Mouse (Mus musculus): ENCODE measurements at regions not wholly inside any gene's neighbourhood (a gene's known extent, or its start where the extent isn't known, plus 50 kb on each side); places are given as distances from the start of the nearest gene placed in this dataset.
A peak's percentile ranks its signal among the peaks of the same experiment; 100 is the strongest.
"Not testable (repeated sequence)": the region's sequence is repeated elsewhere in the genome, so short reads cannot be mapped to it uniquely, and the experiment has no call there.

DNA sequence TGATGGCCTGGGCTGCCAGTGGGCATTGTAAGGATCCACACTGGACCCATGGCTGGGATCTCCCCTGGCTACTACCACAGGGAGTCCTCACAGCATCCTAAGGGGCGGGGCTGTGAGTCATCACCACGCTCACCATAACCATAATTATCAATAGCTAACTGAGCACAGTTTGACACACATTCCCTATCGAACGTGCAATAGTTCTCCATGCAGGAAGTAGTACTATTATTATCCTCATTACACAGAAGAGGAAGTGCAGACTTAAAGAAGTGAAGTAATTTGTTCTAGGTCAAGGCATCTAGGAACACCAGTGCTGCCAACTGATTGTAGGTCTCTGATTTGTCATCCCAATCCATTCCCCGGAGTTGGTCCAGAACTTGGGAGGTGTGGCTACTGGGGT is 84.1 kb upstream of the Trim2 start:
- DNase-seq (ENCODE audit: extremely low read depth, low read depth): no peak

DNA sequence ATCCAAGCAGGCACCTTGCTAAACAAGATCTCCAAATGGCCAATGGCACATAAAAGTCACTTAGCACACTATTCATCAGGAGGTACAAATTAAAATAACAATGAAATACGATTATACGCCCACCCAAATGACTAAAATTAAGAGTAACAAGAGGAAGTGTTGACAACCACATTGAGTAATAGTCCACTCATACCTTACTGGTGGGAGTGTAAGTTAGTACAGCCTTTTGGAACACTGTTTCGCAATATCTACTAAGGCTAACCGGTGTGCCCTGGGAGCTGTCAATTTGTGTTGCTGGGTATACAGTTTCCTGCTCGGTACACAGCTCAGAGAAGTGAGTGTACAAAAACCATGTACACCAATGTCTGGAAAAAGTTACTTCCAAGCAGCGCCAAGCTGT is 81.8 kb upstream of the Trim2 start:
- no peak for DNase-seq (ENCODE audit: extremely low read depth, low read depth)

DNA sequence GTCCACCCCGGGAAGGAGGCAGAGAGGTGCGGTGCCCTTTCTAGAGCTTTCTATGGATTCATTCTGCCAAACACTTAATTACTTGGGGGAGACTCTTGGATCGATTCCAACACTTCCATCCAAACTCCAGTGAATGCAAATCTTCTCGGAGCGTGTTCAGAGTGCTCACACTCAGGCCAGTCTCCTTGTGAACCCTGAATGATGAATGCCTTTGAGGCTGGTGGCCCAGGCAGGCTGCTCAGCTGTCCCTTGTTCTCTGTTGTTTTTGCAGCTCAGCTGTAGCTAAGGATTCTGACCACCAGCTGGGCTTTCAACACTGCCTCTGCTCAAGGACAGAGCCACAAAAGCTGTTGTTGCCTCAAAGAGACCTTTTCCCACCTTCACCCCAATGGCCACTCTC is 79.0 kb upstream of the Trim2 start:
- no peak for DNase-seq (ENCODE audit: extremely low read depth, low read depth)

DNA sequence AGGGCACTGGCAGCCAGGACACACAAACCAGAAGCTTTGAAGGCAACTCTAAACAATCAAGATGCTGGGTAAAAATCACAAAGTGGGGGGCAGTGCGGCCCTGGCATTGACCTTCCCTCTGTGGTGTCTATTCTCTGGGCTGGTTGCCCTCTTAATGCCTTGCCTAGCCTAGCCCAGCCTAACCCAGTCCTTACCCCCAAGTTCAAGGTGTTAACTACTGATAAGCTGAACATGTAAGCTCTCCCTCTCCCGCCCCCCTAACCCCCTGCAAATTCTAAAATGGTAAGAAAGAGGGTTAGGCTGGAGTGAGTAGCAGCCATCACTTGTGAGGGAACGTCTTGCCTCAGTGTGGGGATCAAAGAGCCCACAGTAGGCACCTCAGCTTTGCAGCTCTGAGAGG is 76.9 kb upstream of the Trim2 start:
- peak; percentile 71 for DNase-seq (ENCODE audit: extremely low read depth, low read depth)

DNA sequence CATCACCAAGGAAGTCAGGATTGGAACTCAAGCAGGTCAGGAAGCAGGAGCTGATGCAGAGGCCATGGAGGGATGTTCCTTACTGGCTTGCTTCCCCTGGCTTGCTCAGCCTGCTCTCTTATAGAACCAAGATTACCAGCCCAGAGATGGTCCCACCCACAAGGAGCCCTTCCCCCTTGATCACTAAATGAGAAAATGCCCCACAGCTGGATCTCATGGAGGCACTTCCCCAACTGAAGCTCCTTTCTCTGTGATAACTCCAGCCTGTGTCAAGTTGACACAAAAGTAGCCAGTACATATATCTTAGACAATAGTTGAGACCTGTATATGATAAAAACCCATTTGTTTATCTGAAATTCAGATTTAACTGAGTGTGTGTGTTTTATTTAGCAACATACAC is 76.4 kb upstream of the Trim2 start:
- not testable (repeated sequence) for DNase-seq (ENCODE audit: extremely low read depth, low read depth)

DNA sequence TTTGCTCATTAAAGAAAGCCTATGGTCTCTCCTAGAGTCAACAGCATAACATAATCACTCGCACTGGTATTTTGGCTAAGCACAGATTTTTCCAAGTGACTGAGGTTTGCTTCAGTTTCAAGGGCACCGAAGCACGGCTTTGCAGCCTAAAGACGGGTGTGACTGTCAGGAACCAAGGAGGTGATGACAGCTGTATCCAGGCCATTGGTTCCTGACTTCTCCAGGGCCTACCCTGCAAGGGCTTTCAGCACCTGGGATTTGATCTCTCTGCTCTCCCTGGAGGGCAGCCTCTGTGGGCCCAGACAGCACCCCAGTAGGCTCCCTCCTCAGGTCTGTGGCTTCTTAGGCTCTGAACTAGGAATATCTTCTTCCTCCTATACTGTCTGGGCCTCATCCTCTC is 75.3 kb upstream of the Trim2 start:
- no peak for DNase-seq (ENCODE audit: extremely low read depth, low read depth)

DNA sequence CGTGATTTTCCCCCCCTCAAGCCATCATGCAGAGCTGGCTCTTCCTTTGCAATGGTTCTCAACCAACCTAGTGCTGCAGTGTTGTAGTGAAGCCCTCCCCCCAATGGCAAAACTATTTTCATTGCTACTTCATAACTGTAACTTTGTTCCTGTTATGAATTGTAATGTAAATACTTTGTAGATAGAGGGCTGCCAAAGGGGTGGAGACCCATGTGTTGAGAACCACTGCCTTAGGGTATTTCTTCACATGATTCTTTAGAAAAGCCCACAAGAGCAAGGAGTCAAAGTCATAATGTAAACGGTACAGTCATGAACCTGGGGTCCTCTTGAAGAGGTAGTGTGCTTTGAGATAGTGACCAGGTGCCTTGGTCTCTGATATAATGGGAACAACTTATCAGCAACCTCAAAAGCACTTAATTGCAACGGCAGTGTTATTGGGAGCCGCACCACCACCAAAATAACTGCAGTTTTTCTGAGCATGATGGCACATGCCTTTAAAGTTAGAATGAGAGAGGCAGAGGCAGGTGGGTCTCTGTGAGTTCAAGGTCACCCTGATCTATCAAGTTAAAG is 72.4 kb upstream of the Trim2 start:
- no peak for DNase-seq (ENCODE audit: extremely low read depth, low read depth)

DNA sequence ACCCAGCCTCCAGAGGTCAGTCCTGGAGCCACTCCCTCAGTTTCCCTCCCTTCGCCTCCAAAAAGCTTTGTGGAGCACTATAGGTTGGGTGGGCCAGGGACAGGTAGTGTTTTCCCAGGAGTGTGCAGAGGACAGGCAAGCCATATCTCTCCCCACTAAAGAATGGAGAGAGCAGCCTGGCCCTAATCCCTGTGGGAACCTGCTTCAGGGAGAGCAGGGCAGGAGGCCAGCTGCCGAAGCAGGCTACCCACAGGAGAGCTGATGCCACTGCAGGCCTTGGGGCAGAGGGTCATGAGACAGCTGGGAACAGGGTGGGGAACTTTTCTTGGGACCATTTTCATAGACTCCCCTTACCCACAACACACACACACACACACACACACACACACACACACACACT is 69.8 kb upstream of the Trim2 start:
- no peak for DNase-seq (ENCODE audit: extremely low read depth, low read depth)

DNA sequence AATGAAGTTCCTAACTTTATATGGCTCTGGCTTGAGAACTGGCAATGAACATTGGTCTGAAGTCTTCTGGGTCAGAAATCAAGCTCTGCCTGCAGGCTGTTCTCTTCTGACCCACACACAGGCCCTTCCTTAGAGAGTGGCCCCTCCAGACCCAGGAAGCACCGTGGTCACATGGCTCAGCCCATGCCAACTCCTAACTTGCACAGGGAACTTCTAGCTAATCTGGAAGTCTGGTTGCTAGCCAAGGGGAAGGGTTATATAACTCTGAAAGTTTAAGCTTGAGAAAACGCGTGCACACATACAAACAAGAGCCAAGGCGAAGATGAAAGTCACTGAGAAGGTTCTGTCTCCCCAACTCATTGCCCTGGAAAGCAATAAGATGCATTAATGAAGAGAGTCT is 69.2 kb upstream of the Trim2 start:
- no peak for DNase-seq (ENCODE audit: extremely low read depth, low read depth)

DNA sequence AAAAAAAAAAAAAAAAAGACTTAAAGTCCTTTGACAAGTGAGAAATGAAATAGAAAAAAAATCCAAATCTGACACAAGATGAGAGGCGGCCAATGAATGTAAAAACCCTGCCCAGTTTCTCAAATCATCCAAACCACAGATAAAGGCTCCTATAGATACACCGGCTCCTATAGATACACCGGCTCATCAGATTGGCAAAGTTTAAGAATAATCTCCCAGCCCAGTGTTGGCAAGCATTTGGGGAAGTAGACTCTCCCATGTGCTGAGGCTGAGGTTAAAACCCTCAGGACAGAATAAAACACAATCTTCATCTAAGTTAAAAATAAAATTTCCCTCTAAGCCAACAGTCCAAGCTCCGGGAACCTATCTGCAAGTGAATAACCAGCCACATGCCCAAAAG is 65.2 kb upstream of the Trim2 start:
- DNase-seq (ENCODE audit: extremely low read depth, low read depth): peak; percentile 55

DNA sequence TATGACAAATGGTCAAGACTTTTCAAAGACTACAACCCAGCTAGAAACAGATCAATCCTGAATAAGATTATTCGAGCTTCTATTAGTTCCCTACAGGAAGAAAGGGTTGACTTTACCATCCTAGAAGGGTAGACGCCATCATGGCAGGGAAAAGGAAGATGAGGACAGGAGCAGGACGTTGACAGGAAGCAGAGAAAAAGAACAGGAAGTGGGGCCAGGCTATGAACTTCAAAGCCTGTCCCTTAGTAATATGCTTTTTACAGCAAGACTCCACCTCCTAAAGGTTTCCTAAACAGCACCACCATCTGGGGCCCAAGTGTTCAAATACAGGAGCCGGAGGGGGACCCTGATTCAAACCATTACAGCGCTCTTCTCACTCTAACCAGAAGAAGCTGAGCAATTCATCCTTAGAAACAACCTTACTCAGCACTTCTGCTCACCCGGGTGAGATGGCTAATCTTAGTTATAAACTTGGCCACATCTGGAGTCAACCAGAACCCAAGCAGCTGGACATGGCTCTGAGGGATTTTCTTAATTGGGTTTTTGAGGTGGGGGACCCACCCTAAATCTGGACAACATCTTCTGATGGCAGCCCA is 60.6 kb upstream of the Trim2 start:
- no peak for DNase-seq (ENCODE audit: extremely low read depth, low read depth)

DNA sequence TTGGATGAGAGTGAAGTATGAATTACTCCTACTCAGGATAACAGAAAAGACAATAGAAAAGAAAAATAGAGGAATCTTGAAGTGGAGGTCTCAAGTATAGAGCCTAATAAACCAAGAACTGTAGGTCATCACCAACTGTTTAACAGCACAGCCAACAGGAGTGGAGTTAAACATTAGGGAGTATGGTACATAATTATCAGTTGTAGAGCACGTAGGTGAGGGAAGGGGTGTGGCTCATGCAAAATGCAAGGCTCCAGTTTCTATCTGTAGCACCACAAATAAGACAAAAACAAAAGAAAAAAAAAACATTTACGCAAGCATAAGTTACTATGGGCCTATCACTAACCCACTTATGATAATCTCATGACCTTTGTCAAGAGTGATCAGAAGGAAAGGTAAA is 52.0 kb upstream of the Trim2 start:
- DNase-seq (ENCODE audit: extremely low read depth, low read depth): no peak

DNA sequence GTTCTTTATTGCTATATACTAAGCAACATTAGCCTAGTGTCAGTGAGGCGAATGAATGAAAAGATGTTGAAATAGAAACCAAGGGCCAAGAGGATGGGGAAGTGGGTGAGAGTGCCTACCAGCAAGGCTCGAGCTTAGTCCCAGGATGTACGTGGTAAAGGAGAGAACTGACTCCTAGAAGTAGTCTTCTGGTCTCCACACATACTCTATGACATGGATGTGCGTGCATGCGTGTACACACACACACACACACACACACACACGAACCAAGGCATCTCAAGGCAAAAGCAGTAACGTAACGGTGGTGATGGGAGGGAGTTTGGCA is 50.0 kb upstream of the Trim2 start:
- DNase-seq (ENCODE audit: extremely low read depth, low read depth): no peak
